Comparison of ENCODE assay signal across 8 mouse cellular contexts in the genomic region with DNA sequence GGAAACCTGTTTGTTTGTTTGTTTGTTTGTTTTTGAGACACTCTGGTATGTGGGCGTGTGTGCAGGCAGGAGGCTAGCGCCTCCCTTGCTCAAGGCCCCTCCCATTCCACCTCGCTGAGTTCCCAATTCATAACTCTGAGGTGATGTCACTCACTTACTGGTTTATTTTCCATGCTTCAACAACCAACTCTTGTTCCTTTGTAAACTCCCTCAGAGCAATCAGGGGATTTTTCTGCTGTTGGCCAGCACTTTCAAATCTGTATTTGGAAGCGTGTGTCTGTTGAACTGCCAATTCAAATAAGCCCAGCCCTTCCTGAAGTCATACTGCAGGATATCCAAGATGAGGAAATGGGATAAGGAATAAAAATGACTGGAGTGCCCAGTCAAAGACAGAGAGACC. TPM values are rescaled to one million over a fixed set of nuclear protein-coding genes. Genes with fewer than 3 reads are reported as not detected.
DNase-seq lines count a peak whose midpoint lies in the region; ATAC-seq and TF ChIP-seq lines count a peak whose summit lies in the region.

No protein-coding gene starts in this region.

- peak overlapping the region; percentile 88 for H3K4me3 ChIP-seq in midbrain, embryonic 10.5 days
- H3K4me3 ChIP-seq in midbrain, embryonic 15.5 days, result no peak overlapping the region
- peak overlapping the region; percentile 68 for H3K4me3 ChIP-seq in forebrain, embryonic 11.5 days (ENCODE audit: low read depth, low read length)
- peak overlapping the region; percentile 54 for H3K4me3 ChIP-seq in midbrain, embryonic 13.5 days (replicated peaks)
- H3K4me3 ChIP-seq in left cerebral cortex, adult 2 months, result no peak overlapping the region

- H3K4me2 ChIP-seq in midbrain, embryonic 15.5 days, result no peak overlapping the region; the same call in 1 of the 2 replicates
- peak overlapping the region; percentile 74 for H3K4me2 ChIP-seq in forebrain, embryonic 11.5 days (ENCODE audit: low read depth, low read length, severe bottlenecking)
- peak overlapping the region; percentile 82 for H3K4me2 ChIP-seq in midbrain, embryonic 13.5 days (replicated peaks)

- peaks cover 19% of the 10 kb centered on the region for H3K4me1 ChIP-seq in midbrain, embryonic 10.5 days
- peaks cover 10% of the 10 kb centered on the region for H3K4me1 ChIP-seq in midbrain, embryonic 15.5 days
- peaks cover 3% of the 10 kb centered on the region; the same call in 1 of the 2 replicates for H3K4me1 ChIP-seq in forebrain, embryonic 11.5 days (replicated peaks; ENCODE audit: control insufficient read depth, insufficient read depth, low read length)
- H3K4me1 ChIP-seq in midbrain, embryonic 13.5 days (replicated peaks), result peaks cover 14% of the 10 kb centered on the region

- no peak for DNase-seq in midbrain, embryonic 10.5 days (ENCODE audit: low spot score)
- DNase-seq in forebrain, embryonic 11.5 days (ENCODE audit: low spot score), result no peak
- peak; percentile 28 for DNase-seq in large intestine, adult 2 months (ENCODE audit: low read depth, low spot score)
- DNase-seq in cerebellum, postnatal 4 days (ENCODE audit: low spot score in 2 of 2), result no peak
- no peak for DNase-seq in left cerebral cortex, adult 2 months (ENCODE audit: extremely low spot score in 1 of 2, low spot score in 2 of 2)

- no peak for ATAC-seq in midbrain, embryonic 15.5 days (replicated peaks)
- 0 out of 2 replicates have a peak, but pooled peaks have one; percentile 55 for ATAC-seq in forebrain, embryonic 11.5 days (replicated peaks; ENCODE audit: low FRiP score)
- no peak for ATAC-seq in midbrain, embryonic 13.5 days
- ATAC-seq in activated CD4-positive, CD25-positive, alpha-beta regulatory T cell, adult 4 months, result no peak

- no peaks in the 10 kb centered on the region for H3K9me3 ChIP-seq in midbrain, embryonic 10.5 days (replicated peaks)
- no peaks in the 10 kb centered on the region for H3K9me3 ChIP-seq in midbrain, embryonic 15.5 days
- no peaks in the 10 kb centered on the region for H3K9me3 ChIP-seq in forebrain, embryonic 11.5 days (ENCODE audit: control insufficient read depth, low read length)
- no peaks in the 10 kb centered on the region for H3K9me3 ChIP-seq in midbrain, embryonic 13.5 days

- H3K27ac ChIP-seq in midbrain, embryonic 10.5 days (replicated peaks), result peak overlapping the region; percentile 85; the same call in 1 of the 2 replicates
- H3K27ac ChIP-seq in midbrain, embryonic 15.5 days, result no peak overlapping the region
- no peak overlapping the region for H3K27ac ChIP-seq in forebrain, embryonic 11.5 days (ENCODE audit: low read depth, low read length)
- no peak overlapping the region for H3K27ac ChIP-seq in midbrain, embryonic 13.5 days
- H3K27ac ChIP-seq in left cerebral cortex, adult 2 months, result no peak overlapping the region

- no peak overlapping the region for H3K9ac ChIP-seq in midbrain, embryonic 15.5 days
- peak overlapping the region; percentile 69 for H3K9ac ChIP-seq in forebrain, embryonic 11.5 days (ENCODE audit: low read length)
- no peak overlapping the region; the same call in 1 of the 2 replicates for H3K9ac ChIP-seq in midbrain, embryonic 13.5 days (replicated peaks)

- intact Hi-C loops in left cerebral cortex, adult 2 months (cut with DNase I), result no loop called here

- TF ChIP-seq CTCF in left cerebral cortex, adult 2 months (IDR thresholded peaks at IDR 0.05), result no peak

- peaks cover 3% of the 10 kb centered on the region; the same call in 1 of the 2 replicates for H3K27me3 ChIP-seq in midbrain, embryonic 10.5 days (ENCODE audit: low read depth, poor library complexity, severe bottlenecking)
- no peaks in the 10 kb centered on the region for H3K27me3 ChIP-seq in midbrain, embryonic 15.5 days (replicated peaks)
- H3K27me3 ChIP-seq in forebrain, embryonic 11.5 days (ENCODE audit: control insufficient read depth, insufficient read depth, low read length), result no peaks in the 10 kb centered on the region
- 0 out of 2 replicates have a peak, but pooled peaks cover 2% of the 10 kb centered on the region for H3K27me3 ChIP-seq in midbrain, embryonic 13.5 days

- 32% methylated on average over 4 of the region's 4 CpGs for WGBS in midbrain, embryonic 10.5 days
- 15% methylated on average over 4 of the region's 4 CpGs for whole genome bisulfite sequencing in midbrain, embryonic 15.5 days
- 19% methylated on average over 4 of the region's 4 CpGs for WGBS in forebrain, embryonic 11.5 days
- WGBS in large intestine, adult 2 months, result 1% methylated on average over 4 of the region's 4 CpGs
- WGBS in midbrain, embryonic 13.5 days, result 14% methylated on average over 4 of the region's 4 CpGs

- peaks cover 36% of the 10 kb centered on the region for H3K36me3 ChIP-seq in midbrain, embryonic 10.5 days
- H3K36me3 ChIP-seq in midbrain, embryonic 15.5 days (replicated peaks), result no peaks in the 10 kb centered on the region
- no peaks in the 10 kb centered on the region for H3K36me3 ChIP-seq in forebrain, embryonic 11.5 days (ENCODE audit: control insufficient read depth, insufficient read depth, low read length)
- H3K36me3 ChIP-seq in midbrain, embryonic 13.5 days, result no peaks in the 10 kb centered on the region

RNA-seq across cellular contexts. Expression of a gene that starts 0.9 kb away (rescaled TPM):
- 22.6 and 24.6 TPM in 2 replicates for polyA plus RNA-seq in midbrain, embryonic 10.5 days (2016; fragmentation: Nextera tagmentation; extraction: Ambion mirVana)
- polyA plus RNA-seq in midbrain, embryonic 15.5 days (2015; fragmentation: Nextera tagmentation; extraction: Ambion mirVana), result 2.7 and 3.0 TPM in 2 replicates
- 26.8 and 27.0 TPM in 2 replicates for polyA plus RNA-seq in forebrain, embryonic 11.5 days (2014; fragmentation: Nextera tagmentation; extraction: Ambion mirVana)
- polyA plus RNA-seq in large intestine, adult 2 months (2012; rRNA removed), result 14.3 and 18.7 TPM in 2 replicates
- 6.2 and 6.6 TPM in 2 replicates for polyA plus RNA-seq in midbrain, embryonic 13.5 days (2015; fragmentation: Nextera tagmentation; extraction: Ambion mirVana)
- 1 to 10 TPM; 1.3 to 1.4 TPM for polyA plus RNA-seq in activated CD4-positive, CD25-positive, alpha-beta regulatory T cell, adult 4 months (2017; shearing (Covaris generic))
- under 1 TPM; 0.21 to 0.41 TPM for total RNA-seq in left cerebral cortex, adult 2 months (2021)

RNA-seq across cellular contexts. Expression of a gene that starts 4.6 kb away (rescaled TPM):
- not detected in 2 replicates for polyA plus RNA-seq in midbrain, embryonic 10.5 days (2016; fragmentation: Nextera tagmentation; extraction: Ambion mirVana)
- polyA plus RNA-seq in midbrain, embryonic 15.5 days (2015; fragmentation: Nextera tagmentation; extraction: Ambion mirVana), result not detected in 2 replicates
- polyA plus RNA-seq in forebrain, embryonic 11.5 days (2014; fragmentation: Nextera tagmentation; extraction: Ambion mirVana), result not detected in 2 replicates
- not detected in 2 replicates for polyA plus RNA-seq in large intestine, adult 2 months (2012; rRNA removed)
- not detected in 2 replicates for polyA plus RNA-seq in midbrain, embryonic 13.5 days (2015; fragmentation: Nextera tagmentation; extraction: Ambion mirVana)
- not detected for polyA plus RNA-seq in activated CD4-positive, CD25-positive, alpha-beta regulatory T cell, adult 4 months (2017; shearing (Covaris generic))
- not detected for total RNA-seq in left cerebral cortex, adult 2 months (2021)

RNA-seq across cellular contexts. Expression of a gene that starts 24.4 kb away (rescaled TPM):
- 126 and 138 TPM in 2 replicates for polyA plus RNA-seq in midbrain, embryonic 10.5 days (2016; fragmentation: Nextera tagmentation; extraction: Ambion mirVana)
- polyA plus RNA-seq in midbrain, embryonic 15.5 days (2015; fragmentation: Nextera tagmentation; extraction: Ambion mirVana), result 158 and 159 TPM in 2 replicates
- 123 and 130 TPM in 2 replicates for polyA plus RNA-seq in forebrain, embryonic 11.5 days (2014; fragmentation: Nextera tagmentation; extraction: Ambion mirVana)
- polyA plus RNA-seq in large intestine, adult 2 months (2012; rRNA removed), result 62.6 and 75.5 TPM in 2 replicates
- 154 and 157 TPM in 2 replicates for polyA plus RNA-seq in midbrain, embryonic 13.5 days (2015; fragmentation: Nextera tagmentation; extraction: Ambion mirVana)
- polyA plus RNA-seq in activated CD4-positive, CD25-positive, alpha-beta regulatory T cell, adult 4 months (2017; shearing (Covaris generic)), result 10 to 100 TPM; 70.9 to 90.8 TPM
- total RNA-seq in left cerebral cortex, adult 2 months (2021), result 10 to 100 TPM; 64.3 to 66.6 TPM

RNA-seq across cellular contexts. Expression of a gene that starts 39.8 kb away (rescaled TPM):
- 41.7 and 47.0 TPM in 2 replicates for polyA plus RNA-seq in midbrain, embryonic 10.5 days (2016; fragmentation: Nextera tagmentation; extraction: Ambion mirVana)
- polyA plus RNA-seq in midbrain, embryonic 15.5 days (2015; fragmentation: Nextera tagmentation; extraction: Ambion mirVana), result 32.0 and 35.3 TPM in 2 replicates
- 32.8 and 39.0 TPM in 2 replicates for polyA plus RNA-seq in forebrain, embryonic 11.5 days (2014; fragmentation: Nextera tagmentation; extraction: Ambion mirVana)
- polyA plus RNA-seq in large intestine, adult 2 months (2012; rRNA removed), result 8.0 and 9.3 TPM in 2 replicates
- 28.1 and 28.3 TPM in 2 replicates for polyA plus RNA-seq in midbrain, embryonic 13.5 days (2015; fragmentation: Nextera tagmentation; extraction: Ambion mirVana)
- polyA plus RNA-seq in activated CD4-positive, CD25-positive, alpha-beta regulatory T cell, adult 4 months (2017; shearing (Covaris generic)), result 10 to 100 TPM; 25.3 to 33.4 TPM
- total RNA-seq in left cerebral cortex, adult 2 months (2021), result 10 to 100 TPM; 17.5 to 19.1 TPM

RNA-seq across cellular contexts. Expression of a gene that starts 55.3 kb away (rescaled TPM):
- polyA plus RNA-seq in midbrain, embryonic 10.5 days (2016; fragmentation: Nextera tagmentation; extraction: Ambion mirVana), result 0.10 TPM in 1 of 2 replicates, not detected in the other
- 0.71 and 0.82 TPM in 2 replicates for polyA plus RNA-seq in midbrain, embryonic 15.5 days (2015; fragmentation: Nextera tagmentation; extraction: Ambion mirVana)
- 0.27 and 0.39 TPM in 2 replicates for polyA plus RNA-seq in forebrain, embryonic 11.5 days (2014; fragmentation: Nextera tagmentation; extraction: Ambion mirVana)
- not detected in 2 replicates for polyA plus RNA-seq in large intestine, adult 2 months (2012; rRNA removed)
- polyA plus RNA-seq in midbrain, embryonic 13.5 days (2015; fragmentation: Nextera tagmentation; extraction: Ambion mirVana), result 0.14 and 0.55 TPM in 2 replicates
- polyA plus RNA-seq in activated CD4-positive, CD25-positive, alpha-beta regulatory T cell, adult 4 months (2017; shearing (Covaris generic)), result not detected
- 10 to 100 TPM; 11.3 to 13.5 TPM for total RNA-seq in left cerebral cortex, adult 2 months (2021)

Comparison
In these comparisons a context has a peak if more than half of its experiments do, and no peak if none do; other contexts are left out.
1. H3K4me3 ChIP-seq: peak in midbrain, embryonic 10.5 days (single experiment), forebrain, embryonic 11.5 days (single experiment) and midbrain, embryonic 13.5 days (single experiment); none in midbrain, embryonic 15.5 days (single experiment) and left cerebral cortex, adult 2 months (single experiment).